Mouse (Mus musculus) neutrophil, adult 5-6 weeks (primary cell): Measurements from ENCODE around the gene Urb2. TPM values are rescaled to one million over a fixed set of nuclear protein-coding genes. Genes with fewer than 3 reads are reported as not detected.
A peak's percentile ranks its signal among the peaks of the same experiment; 100 is the strongest.
"Not testable (repeated sequence)": the region's sequence is repeated elsewhere in the genome, so short reads cannot be mapped to it uniquely, and the experiment has no call there.

Experiments used
- ATAC-seq: fragments of 151-379, 151-347 bp; 2 replicates; pipeline ENCODE4 v1.8.0; 2017; ENCODE audit warnings: mild to moderate bottlenecking, moderate TSS enrichment; ENCODE audit not compliant: insufficient number of reproducible peaks, poor library complexity, low FRiP score, severe bottlenecking; ENCODE audit errors: extremely low read depth
- total RNA-seq: library from RNA; stranded (forward); fragments of 200-1000 nt; gene quantifications from 2 replicates; pipeline ENCODE4 v1.2.3, GENCODE M21; 2017

Gene Urb2
- total RNA-seq, 1 experiment from 2014 or later = 7.1 TPM

GRCm38 (mm10) chr8:124011580-124011979, 9.7 kb upstream of the Urb2 start:
- ATAC-seq = no peak

GRCm38 (mm10) chr8:124011989-124012586, 9.2 kb upstream of the Urb2 start:
- ATAC-seq = no peak

- ATAC-seq = not testable (repeated sequence)
These were observed 7.0 kb upstream of the Urb2 start for GRCm38 (mm10) chr8:124014299-124014698.

- no peak for ATAC-seq
These were observed 6.6 kb upstream of the Urb2 start for GRCm38 (mm10) chr8:124014751-124015150.

- ATAC-seq = no peak
These were observed 1.5 kb upstream of the Urb2 start for GRCm38 (mm10) chr8:124019782-124020181.

- ATAC-seq = peak; percentile 20
These were observed 670 bp upstream of the Urb2 start for GRCm38 (mm10) chr8:124020439-124021236.

GRCm38 (mm10) chr8:124026265-124026664, 5.0 kb downstream of the Urb2 start:
- not testable (repeated sequence) for ATAC-seq

- no peak for ATAC-seq
These were observed 6.5 kb downstream of the Urb2 start for GRCm38 (mm10) chr8:124027831-124028230.

GRCm38 (mm10) chr8:124033400-124033799, 12.1 kb downstream of the Urb2 start:
- no peak for ATAC-seq

GRCm38 (mm10) chr8:124038121-124038520, 16.8 kb downstream of the Urb2 start:
- ATAC-seq = no peak

GRCm38 (mm10) chr8:124039351-124039750, 18.0 kb downstream of the Urb2 start:
- ATAC-seq = no peak

- no peak for ATAC-seq
These were observed 20.9 kb downstream of the Urb2 start for GRCm38 (mm10) chr8:124042201-124042600.

- no peak for ATAC-seq
These were observed 23.1 kb downstream of the Urb2 start for GRCm38 (mm10) chr8:124044421-124044820.

- no peak for ATAC-seq
These were observed 23.6 kb downstream of the Urb2 start for GRCm38 (mm10) chr8:124044931-124045330.

GRCm38 (mm10) chr8:124045856-124046255, 24.5 kb downstream of the Urb2 start:
- ATAC-seq = no peak

GRCm38 (mm10) chr8:124052110-124052509, 30.8 kb downstream of the Urb2 start:
- ATAC-seq = peak; percentile 44; the same call in 1 of the 2 replicates

GRCm38 (mm10) chr8:124052568-124052967, 31.3 kb downstream of the Urb2 start:
- ATAC-seq = no peak

GRCm38 (mm10) chr8:124056832-124057655, 35.7 kb downstream of the Urb2 start:
- no peak for ATAC-seq

- ATAC-seq = no peak
These were observed 45.2 kb downstream of the Urb2 start for GRCm38 (mm10) chr8:124066325-124067058.
